Mouse (Mus musculus) left cerebral cortex, postnatal 4 days (tissue): ENCODE data around the gene 4933427I04Rik. TPM values are rescaled to one million over a fixed set of nuclear protein-coding genes. Genes with fewer than 3 reads are reported as not detected.

ENCODE experiments used
- total RNA-seq, 2 experiments: library from RNA; stranded (reverse); gene quantifications; 2 replicates each; pipeline ENCODE4 v1.2.3; 2021

The 4933427I04Rik gene
- total RNA-seq, 2 experiments from 2014 or later, result not detected

Other genes with a start within 250 kb of the 4933427I04Rik start
- 100 to 1,000 TPM; 337 to 347 TPM for gene Macf1, start 175.3 kb upstream of the 4933427I04Rik start, total RNA-seq
- gene Ndufs5, start 141.5 kb upstream of the 4933427I04Rik start, total RNA-seq, result 100 to 1,000 TPM; 134 to 138 TPM
- gene Akirin1, start 109.3 kb upstream of the 4933427I04Rik start, total RNA-seq, result 10 to 100 TPM; 46.5 to 46.9 TPM
- 1 to 10 TPM in 1 of 2 experiments, under 1 TPM in 1; 0.95 to 1.5 TPM for gene Rhbdl2, start 71.8 kb upstream of the 4933427I04Rik start, total RNA-seq
- 10 to 100 TPM; 16.8 to 17.6 TPM for gene Mycbp, start 45.2 kb downstream of the 4933427I04Rik start, total RNA-seq
- gene Rragc, start 57.8 kb downstream of the 4933427I04Rik start, total RNA-seq, result 10 to 100 TPM; 45.7 to 48.4 TPM
- not detected for gene 4930535I16Rik, start 58.3 kb downstream of the 4933427I04Rik start, total RNA-seq